Mouse (Mus musculus) thymus, adult 2 months (tissue): ENCODE measurements around the gene Nploc4.

ENCODE experiments used
- CTCF ChIP-seq: fragments of 200-500 bp; IDR thresholded peaks from 2 replicates; pipeline ENCODE4 v1.5.1; 2012; ENCODE audit warnings: mild to moderate bottlenecking, control low read depth, low read length, moderate library complexity, borderline replicate concordance; ENCODE audit not compliant: control insufficient read depth, poor library complexity, insufficient read depth; ENCODE audit errors: extremely low read depth
- POLR2A ChIP-seq: fragments of 200-500 bp; IDR thresholded peaks from 2 replicates; pipeline ENCODE4 v1.6.1; 2012; ENCODE audit warnings: mild to moderate bottlenecking, low read length, control low read depth, moderate library complexity; ENCODE audit not compliant: control insufficient read depth, poor library complexity, insufficient read depth; ENCODE audit errors: extremely low read depth

- TF ChIP-seq CTCF (no peak), POLR2A (no peak)
Measured at GRCm38 (mm10) chr11:120445475-120445874, 8.0 kb upstream of the Nploc4 start.
